Mouse (Mus musculus): Measurements from ENCODE around the gene St6galnac3.
"Not testable (repeated sequence)": the region's sequence is repeated elsewhere in the genome, so short reads cannot be mapped to it uniquely, and the experiment has no call there.

The St6galnac3 gene

DNA sequence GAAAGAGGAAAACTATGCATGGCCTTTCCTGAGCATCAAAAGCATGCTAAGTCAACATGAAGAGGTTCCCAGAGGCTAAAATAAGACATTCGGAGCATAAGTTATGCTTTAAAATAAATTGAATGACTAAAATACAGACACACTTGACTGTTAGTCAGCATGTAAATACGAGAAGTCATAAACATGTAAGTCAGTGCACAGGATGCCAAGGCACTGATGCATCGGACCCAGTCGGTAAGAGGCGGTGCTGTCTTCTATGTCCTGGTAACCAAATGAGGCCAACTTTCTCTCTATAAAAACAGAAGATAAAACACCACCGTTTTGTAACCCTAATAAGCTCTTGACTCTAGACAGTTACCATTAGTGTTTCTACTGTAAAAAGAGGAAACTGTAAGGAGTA, 317.3 kb downstream of the St6galnac3 start:
- no peak for DNase-seq (ENCODE audit: low spot score)

DNA sequence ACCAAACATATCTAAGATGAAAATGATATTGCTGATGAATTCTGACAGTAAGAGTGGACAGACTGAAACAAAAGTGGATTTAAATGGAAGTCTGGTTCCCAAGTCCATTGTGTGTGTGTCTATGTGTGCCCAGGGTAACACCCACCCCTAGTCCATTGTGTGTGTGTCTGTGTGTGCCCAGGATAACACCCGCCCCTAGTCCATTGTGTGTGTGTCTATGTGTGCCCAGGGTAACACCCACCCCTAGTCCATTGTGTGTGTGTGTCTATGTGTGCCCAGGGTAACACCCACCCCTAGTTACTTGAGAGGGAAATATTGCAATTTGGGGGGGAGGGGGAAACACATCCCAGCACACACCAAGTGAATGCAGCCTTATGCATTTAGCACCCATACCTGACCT, 318.1 kb downstream of the St6galnac3 start:
- DNase-seq (ENCODE audit: low spot score) = no peak

DNA sequence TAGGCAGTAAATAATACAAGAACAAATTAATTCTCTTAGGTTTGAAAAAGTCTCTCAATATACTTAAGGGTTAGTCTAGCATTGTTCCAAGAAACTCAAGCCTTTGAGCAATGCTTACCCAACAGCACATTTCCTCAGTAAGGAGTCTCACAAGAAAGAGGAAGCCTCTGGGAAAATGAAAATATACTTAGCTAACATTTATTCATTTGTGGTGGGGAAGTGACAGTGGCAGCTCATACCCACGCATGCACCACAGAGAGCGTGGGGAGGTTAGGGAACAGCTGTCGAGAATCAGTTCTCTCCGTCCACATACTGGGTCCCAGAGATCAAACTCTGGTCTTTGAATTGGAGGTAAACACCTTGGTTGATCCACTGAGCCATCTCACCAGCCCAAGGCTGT, 318.8 kb downstream of the St6galnac3 start:
- DNase-seq (ENCODE audit: low spot score) = no peak

DNA sequence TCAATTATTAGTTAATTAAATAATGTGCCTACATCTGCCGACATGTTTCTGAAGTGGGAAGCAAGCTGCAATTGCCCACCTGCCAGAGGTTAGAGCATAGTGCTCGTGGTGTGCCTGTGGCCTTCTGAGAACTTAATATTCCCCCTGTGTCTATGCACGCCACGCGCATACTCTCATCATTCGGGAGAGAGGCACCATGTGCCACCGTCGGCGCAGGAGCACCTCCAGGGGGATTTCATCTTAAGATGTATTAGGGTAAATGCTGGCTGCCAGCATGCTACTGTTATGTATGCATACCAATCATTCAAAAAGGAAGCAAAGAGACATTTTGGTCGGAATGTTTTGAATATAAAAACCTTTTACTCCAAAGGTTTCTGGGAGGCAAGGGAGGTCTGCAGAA, 319.3 kb downstream of the St6galnac3 start:
- DNase-seq (ENCODE audit: low spot score) = no peak

DNA sequence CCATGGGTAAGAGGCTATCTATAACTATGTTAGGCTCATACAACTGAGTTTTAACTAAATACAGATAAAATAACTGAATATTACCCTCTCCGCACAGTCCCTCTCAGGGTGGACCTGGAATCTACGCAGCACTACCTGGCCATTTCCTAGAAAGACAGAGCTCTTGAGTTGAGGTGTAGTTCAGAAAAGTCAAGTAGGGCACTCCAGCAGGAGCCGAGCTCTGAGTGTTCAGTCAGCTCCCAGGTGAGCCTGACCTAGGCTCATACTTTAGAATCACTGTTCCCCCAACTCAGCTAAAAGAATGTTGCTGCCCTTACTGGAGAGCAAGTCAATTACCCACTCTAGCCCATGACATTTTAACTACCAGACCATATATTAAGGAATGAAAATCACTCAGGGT, 324.7 kb downstream of the St6galnac3 start:
- DNase-seq (ENCODE audit: low spot score) = no peak

DNA sequence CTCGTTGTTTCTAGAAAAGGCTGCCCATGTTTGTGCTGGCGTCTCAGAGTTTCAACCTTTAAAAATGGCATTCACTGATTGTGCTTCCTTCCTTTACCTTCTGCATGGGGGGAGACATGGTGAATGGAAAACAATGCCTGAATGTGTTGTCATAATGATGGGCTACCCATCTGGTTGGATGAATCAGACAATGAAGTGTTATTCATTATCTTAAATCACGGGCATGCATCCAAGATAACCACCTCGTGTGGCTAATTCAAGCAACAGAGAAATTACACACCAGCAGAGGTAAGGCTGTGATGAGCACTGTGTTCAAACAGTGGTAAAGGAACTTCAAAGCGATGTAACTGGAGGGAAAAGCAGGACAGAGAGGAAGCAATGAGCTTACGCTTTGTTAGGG, 325.4 kb downstream of the St6galnac3 start:
- DNase-seq (ENCODE audit: low spot score) = no peak

DNA sequence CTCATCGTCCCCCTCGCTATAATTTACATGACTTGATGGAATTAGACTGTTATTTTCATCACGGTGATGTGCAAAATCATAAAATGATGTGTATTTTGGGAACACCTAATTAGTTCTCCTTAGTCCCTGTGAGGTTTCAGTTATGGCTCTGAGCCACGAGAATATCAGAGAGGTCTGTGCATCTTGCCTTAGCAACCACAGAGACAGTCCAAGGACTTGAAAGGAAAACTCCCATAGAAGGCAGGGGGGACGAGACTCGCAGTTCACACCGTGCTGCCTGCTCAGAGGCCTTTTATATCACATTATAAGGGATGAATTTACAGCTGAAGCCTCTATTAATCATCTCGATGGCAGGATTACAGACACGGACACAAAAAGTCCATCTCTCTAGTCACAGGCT, 327.2 kb downstream of the St6galnac3 start:
- no peak for DNase-seq (ENCODE audit: low spot score)

DNA sequence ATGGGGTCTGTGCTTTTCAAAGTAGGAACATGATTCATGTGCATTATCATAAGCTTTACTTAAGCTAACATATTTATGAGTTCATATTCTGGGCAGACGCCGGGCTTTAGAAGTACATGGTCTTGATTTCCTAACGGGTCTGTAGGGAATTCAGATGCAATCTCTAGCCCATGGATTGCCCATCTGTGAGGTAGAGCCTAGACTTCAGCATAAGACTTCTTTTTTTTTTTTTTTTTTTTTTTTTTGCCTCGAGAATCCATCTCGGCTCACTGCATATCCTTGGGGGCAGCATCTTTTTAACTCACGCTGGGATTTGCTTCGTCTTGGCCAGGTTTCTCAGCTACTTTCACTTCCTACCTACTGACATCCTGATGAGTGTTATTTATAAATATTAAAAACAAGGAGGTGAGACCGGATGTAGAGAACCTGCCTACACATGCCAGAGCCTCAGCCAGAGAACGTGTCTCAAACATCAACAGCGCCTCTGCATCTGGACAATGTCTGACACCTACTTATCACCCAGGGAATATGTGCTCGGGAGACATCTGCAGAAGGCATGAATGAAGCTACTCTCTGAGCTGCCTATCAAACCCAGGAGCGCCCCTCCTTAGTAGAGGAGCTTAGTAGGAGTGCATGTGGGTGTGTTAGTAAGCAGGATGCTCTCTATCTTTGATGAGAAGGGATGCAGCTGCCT, 328.5 kb downstream of the St6galnac3 start:
- no peak for DNase-seq (ENCODE audit: low spot score)

DNA sequence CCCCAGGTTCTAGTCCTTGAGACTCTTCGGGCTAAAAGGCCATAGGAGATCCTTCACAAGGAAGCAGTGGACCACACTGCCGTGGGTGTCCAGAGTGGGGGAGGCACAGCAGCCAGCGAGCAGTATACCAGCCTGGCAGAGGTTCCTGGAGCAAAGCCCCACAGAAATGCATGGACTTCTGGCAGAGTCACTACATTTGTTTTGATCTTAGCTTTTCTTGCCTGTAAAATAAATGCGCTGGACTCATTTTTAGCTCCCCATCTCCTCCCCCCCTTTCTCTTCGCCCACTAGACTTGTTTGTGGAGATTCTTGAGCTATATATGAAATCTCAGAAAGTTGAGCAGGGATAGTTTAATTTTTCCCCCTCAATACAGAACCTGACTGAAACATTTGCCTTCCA, 329.6 kb downstream of the St6galnac3 start:
- no peak for DNase-seq (ENCODE audit: low spot score)

DNA sequence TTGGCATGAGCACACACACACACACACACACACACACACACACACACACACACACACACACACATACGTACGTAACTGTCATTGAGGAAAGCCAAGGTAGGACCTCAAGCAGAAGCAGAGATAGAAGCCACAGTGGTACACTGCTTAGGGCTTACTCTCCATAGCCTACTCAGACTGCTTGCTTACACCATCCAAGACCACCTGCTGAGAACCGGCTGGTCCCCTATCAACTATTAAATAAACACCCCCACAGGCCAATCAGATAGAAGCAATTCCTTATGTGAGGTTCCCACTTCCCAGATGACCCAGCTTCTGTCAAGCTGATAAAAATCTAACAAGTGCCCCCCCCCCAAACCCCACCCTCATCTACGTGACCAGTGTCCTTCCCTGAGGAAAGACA, 330.2 kb downstream of the St6galnac3 start:
- DNase-seq (ENCODE audit: low spot score) = no peak

DNA sequence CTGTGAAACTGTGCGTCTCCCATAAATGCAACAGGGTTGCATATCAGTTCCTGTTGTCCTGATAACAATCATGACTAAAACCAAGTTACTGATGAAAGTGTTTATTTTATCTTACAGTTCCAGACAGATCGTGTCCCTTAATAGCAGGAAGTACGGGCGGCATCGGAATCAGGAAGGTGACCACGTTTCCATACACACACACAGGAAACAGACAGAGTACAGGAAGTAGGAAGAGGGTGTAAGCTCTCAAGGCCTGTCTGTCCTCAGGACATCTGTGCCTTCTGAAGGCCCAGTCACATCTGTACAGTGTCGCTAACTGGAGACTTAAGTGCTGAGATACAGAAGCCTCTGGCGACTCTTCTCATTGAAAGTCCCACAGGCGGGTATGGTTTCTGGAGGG, 330.8 kb downstream of the St6galnac3 start:
- no peak for DNase-seq (ENCODE audit: low spot score)

DNA sequence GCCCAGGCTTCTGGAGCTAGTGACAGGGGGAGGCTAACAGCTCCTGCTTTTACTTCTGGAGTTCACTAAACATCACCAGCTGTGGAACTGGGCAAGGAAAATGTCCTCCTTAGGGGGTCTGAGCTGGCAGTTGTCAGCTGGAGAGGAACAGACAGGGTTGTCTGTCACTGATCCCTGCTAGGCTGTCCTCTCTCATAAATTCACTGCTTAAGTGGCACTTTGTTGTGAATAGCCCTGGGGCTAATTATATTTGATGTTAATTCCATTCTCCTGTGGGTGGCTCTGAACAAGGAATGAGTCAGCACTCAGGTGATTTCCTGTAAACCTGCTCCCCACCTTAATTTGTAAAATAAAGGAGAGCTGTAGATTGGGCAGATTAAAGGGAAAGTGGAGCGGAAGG, 333.5 kb downstream of the St6galnac3 start:
- peak; percentile 19 for DNase-seq (ENCODE audit: low spot score)

DNA sequence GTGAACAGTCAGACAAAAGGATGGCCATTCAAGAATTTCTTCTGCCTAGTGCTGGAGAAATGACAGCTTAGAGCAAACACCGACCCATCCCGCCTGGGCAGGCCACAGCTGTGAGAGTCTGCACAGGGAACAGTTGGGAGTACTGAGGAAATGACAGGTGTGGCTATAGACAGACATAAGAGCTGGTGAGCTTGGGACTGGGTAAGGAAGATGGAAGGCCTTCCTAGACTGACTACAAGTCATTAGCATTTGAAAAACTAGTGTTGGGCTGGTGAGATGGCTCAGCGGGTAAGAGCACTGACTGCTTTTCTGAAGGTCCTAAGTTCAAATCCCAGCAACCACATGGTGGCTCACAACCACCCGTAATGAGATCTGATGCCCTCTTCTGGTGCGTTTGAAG, 340.3 kb downstream of the St6galnac3 start:
- not testable (repeated sequence) for DNase-seq (ENCODE audit: low spot score)

DNA sequence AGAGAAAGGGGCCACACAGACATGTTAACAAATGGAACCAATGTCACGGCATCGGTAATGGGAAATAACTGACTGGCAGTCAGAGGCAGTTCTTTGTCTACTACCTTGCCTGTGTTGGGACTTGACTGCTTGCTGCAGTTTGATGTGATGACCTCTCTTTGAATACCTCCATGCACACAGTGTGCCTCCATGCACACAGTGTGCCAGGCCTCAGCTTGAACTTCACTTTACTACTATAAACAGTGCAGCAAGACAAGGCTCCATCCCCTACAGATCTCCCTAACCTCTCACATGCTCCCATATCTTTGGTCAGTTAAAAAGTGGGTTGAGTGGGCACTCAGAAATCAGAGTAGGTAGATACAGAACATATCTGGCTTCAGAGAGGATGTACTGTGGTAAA, 341.3 kb downstream of the St6galnac3 start:
- no peak for DNase-seq (ENCODE audit: low spot score)

DNA sequence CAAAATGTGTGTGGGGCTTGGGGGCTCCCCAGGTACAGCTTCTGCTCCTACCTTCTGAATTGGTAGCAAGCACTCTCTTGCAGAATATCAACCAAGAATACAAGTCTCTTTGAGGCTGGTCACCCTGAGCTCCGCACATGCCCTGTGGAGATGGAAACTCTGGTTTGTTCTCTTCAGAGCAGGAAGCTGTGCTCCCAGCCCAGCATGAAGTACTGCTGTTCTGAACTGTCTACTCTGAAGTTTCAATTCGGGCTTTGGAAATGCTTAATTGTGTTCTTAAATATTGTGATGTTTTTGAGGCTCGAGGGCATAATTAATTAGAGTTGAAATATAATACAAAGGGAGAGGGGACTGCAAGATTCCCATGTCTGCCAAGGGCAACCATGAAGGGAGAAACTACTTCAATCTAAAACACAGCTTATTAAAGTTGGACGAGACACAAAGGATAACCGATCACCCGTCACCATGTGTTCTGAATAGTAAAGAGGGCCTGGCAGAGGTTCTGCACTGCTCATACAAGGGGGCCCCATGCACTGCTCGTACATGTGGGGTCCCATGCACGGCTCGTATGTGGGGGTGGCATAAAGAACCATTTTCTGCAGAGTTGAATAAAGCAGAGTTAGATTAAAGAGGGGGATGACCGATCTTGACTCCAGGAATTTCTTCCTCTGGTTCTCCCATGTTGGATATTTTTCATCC, 359.8 kb downstream of the St6galnac3 start:
- peak; percentile 5 for DNase-seq (ENCODE audit: low spot score)

DNA sequence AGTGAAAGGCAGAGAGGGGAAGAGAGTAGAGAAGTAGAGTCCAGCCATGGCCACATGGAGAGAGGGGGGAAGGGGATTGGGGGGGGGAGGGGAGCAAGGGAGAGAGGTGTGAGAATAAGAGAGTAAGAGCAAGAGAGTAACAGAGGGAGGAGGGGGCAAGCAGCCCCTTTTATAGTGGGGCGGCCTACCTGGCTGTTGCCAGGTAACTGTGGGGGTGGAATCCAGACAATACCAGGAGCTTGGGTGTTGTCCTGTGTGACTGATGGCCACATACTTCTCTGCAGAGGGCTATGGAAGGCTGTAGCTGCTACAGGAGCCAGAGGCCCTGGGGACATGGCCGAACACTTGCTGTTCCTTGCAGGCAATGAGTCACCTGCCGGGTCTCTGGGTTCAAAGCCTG, 360.6 kb downstream of the St6galnac3 start:
- no peak for DNase-seq (ENCODE audit: low spot score)

DNA sequence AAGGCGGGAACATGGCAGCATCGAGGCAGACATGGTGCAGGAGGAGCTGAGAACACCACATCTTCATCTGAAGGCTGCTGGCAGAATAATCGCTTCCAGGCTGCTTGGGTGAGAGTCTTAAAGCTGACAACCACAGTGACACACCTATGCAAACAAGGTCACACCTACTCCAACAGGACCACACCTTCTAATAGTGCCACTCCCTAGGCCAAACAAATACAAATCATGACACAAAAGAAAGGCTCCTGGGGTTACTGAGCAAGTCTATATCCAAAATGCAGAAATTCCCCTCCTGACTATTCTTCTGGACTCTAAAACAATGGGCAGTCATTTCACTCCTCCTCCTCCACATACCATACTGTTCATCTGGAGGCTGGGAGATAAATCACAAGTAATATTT, 365.0 kb downstream of the St6galnac3 start:
- DNase-seq (ENCODE audit: low spot score) = no peak

DNA sequence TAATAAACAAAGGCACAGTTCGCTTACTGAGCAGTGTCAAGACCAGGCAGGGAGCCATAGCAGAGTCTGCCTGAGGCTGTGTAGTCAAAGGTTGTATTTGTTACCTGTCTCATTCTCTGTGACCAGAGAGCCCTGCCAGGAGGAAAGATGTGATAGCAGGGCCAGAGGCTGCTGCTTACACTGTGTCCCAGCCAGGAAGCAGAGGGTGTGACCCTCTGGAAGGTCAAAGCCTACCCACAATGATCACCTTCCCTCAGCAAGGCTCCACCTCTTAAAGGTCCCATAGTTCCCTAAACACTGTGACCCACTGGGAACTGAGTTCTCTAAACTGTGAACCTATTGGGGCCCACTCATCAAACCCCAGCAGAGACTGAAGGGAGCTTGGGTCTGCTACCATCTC, 368.9 kb downstream of the St6galnac3 start:
- DNase-seq (ENCODE audit: low spot score) = no peak

DNA sequence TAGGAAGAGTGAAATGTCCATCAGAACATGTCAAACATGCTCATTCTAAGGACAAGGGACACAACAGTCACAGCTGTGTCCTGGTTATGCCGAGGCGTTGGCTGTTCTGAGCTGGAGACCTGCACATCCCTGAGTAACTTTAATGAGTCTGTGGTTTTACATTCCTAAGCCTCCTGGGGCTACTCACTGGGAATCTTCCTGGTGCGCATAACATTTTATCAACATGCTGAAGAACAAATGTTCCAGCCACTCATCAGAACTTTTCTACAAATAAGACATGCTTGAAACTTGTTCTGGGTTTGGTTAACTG, 370.0 kb downstream of the St6galnac3 start:
- DNase-seq (ENCODE audit: low spot score) = no peak

DNA sequence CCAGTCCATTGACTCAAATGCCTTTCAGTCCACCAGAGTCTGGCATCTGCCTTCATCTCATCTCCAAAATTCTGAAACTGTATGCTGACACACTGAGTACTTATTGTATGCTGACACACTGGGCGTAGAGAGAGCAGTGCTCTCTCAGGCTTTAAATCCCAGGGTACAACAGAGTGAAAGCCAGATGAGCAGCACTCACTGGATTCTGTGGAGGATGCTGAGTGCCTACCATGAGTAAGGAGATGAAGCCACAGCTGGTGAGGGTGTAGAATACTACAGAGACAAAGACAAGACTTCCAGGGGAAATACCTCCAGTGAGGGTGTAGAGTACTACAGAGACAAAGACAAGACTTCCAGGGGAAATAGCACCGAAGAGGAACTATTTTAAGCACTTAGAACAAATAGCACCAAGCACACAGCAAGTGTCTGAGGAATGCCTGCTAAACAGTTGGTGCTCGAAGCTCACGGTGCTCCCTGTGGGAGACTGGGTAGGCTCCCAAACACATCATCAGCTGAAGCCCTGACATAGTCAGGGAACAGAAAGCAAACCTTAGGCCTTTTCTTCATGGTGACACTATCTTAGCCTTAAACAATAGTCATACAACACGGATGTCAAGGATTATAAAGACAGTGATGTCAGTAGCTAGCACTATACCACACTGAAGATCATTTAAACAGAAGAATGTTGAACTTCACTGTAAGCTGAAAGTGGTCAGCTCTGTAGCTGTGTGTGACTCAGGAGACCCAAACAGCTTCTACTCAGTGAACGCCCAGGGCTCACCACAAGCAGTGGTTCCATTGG, 370.6 kb downstream of the St6galnac3 start:
- no peak for DNase-seq (ENCODE audit: low spot score)

DNA sequence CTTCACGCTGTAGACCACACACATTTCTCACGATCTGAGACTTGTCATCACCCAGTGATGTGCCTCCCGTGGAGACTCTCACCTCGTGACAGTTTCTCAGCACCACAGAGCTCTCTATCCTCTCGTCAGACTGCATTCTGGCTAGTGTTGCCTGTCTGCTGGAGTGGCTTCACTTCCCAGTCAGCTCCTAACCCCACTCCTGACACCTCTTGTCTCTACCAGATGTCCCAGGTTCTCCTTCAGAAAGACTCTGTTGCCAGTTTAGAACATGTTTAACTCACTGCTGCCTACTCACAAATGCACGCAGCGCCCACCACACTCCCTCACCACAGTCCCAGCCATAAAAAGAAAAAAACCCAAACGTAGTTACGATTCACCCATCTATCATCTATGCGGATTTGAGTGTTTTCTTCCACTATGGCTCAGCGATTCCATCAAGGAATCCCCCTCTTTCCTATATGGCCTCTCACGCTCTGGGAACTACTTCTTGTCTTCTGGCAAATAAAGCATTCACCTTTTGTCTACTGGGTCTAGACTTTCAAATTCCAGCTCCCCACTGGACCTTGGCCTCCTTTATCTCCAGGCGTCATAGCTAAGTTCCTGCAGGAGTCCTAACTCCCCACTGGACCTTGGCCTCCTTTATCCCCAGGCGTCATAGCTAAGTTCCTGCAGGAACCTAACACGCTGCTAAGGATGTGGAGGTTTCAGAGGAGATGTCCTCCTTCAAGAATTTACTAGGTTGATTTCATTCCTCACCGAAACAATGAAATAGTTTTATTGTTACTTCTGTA, 371.5 kb downstream of the St6galnac3 start:
- DNase-seq (ENCODE audit: low spot score) = no peak

DNA sequence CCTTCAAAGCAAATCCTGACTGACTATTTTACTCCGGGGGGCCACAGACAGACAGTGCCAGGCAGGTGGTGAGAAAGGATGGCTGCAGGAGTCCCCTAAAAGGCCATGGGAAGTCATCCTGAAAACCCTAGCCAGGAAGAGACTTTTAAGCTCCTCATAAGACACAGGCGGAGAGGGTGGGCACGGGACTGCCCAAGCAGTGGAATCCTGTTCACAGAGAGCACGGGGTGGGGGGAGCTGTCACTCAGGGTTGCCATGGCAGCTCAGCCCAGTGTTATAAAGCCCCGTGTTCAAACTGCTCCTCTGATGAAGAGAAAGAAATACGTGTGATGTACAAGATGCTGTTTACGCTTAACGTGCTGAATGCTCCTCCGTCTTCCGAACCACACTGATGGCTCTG, 375.0 kb downstream of the St6galnac3 start:
- no peak for DNase-seq (ENCODE audit: low spot score)

Data from retina, embryonic 14.5 days (tissue).